Mouse (Mus musculus): ENCODE measurements around the gene Csde1.

DNA sequence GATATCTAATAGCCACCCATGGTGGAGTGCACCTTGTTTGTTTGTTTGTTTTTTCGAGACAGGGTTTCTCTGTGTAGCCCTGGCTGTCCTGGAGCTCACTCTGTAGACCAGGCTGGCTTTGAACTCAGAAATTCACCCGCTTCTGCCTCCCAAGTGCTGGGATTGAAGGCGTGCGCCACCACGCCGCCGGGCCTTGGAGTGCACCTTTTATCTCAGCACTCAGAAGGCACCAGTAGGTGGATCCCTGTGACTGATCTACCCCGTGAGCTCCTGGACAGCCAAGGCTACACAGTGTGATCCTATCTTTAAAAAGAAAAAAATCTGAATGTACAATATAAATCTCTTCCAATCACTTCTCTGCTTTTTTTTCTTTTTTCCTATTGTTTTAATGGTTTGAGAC, 29.2 kb upstream of the Csde1 start:
- no peak for TF ChIP-seq CTCF (IDR thresholded peaks at IDR 0.05)
- no peak for TF ChIP-seq POLR2A (IDR thresholded peaks at IDR 0.05; ENCODE audit: insufficient read depth, low read depth, low read length)
